Mouse (Mus musculus) G1E (cell line): ENCODE measurements around the gene Mbd3l1.

Experiments
- CTCF ChIP-seq: IDR thresholded peaks from 2 replicates; pipeline ENCODE4 v1.5.1; 2012; ENCODE audit warnings: low read depth, low read length, inconsistent platforms, mixed read lengths
- POLR2AphosphoS5 ChIP-seq: IDR thresholded peaks from 2 replicates; pipeline ENCODE4 v1.6.1; 2012; ENCODE audit warnings: low read depth, low read length, inconsistent platforms; ENCODE audit not compliant: insufficient replicate concordance

- TF ChIP-seq CTCF (no peak), POLR2AphosphoS5 (no peak)
Observed at GRCm38 (mm10) chr9:18468005-18468404, 10.2 kb upstream of the Mbd3l1 start.
